Mouse (Mus musculus) brain, embryonic 14.5 days (tissue): Measurements from ENCODE around the gene Tmbim6.

ENCODE experiments used
- CTCF ChIP-seq: fragments of 200-500 bp; IDR thresholded peaks from 2 replicates; pipeline ENCODE4 v1.5.1; 2012; ENCODE audit warnings: inconsistent platforms, mild to moderate bottlenecking, moderate library complexity, borderline replicate concordance; ENCODE audit not compliant: insufficient read depth, insufficient read length; ENCODE audit errors: extremely low read depth
- POLR2A ChIP-seq: fragments of 200-500 bp; IDR thresholded peaks from 2 replicates; pipeline ENCODE4 v1.6.1; 2012; ENCODE audit warnings: mild to moderate bottlenecking, inconsistent platforms, borderline replicate concordance; ENCODE audit not compliant: poor library complexity, insufficient read depth, insufficient read length, severe bottlenecking; ENCODE audit errors: extremely low read depth

GRCm38 (mm10) chr15:99453153-99453900, 60.6 kb downstream of the Tmbim6 start:
- TF ChIP-seq POLR2A (no peak), CTCF (no peak)
